Mouse (Mus musculus): Measurements from ENCODE around the gene Cx3cr1. TPM values are rescaled to one million over a fixed set of nuclear protein-coding genes. Genes with fewer than 3 reads are reported as not detected.

Cx3cr1 gene
- polyA plus RNA-seq, 1 experiment from 2014 or later, result 4.5 TPM

- Histone ChIP-seq H3K9me3 (replicated peaks; ENCODE audit: low read length) (no peaks in the 10 kb centered on the region), H3K36me3 (ENCODE audit: insufficient read depth, low read length) (no peaks in the 10 kb centered on the region), H3K4me1 (replicated peaks; ENCODE audit: insufficient read depth, low read length) (0 out of 2 replicates have a peak, but pooled peaks cover 3% of the 10 kb centered on the region), H3K4me2 (ENCODE audit: low read length) (no peak overlapping the region), H3K4me3 (replicated peaks; ENCODE audit: low read depth, low read length) (no peak overlapping the region), H3K27ac (no peak overlapping the region), H3K9ac (ENCODE audit: low read depth, low read length) (no peak overlapping the region), H3K27me3 (ENCODE audit: insufficient read depth, low read length) (no peaks in the 10 kb centered on the region)
- no peak for ATAC-seq (replicated peaks; ENCODE audit: low FRiP score, low read depth)
- WGBS, result 69% methylated on average over 5 of the region's 5 CpGs
- DNase-seq (ENCODE audit: low spot score), result no peak
- no peak for TF ChIP-seq CTCF (IDR thresholded peaks at IDR 0.05; ENCODE audit: low read depth)
Measured at GRCm38 (mm10) chr9:120000761-120001160, 68.9 kb downstream of the Cx3cr1 start.

DNA sequence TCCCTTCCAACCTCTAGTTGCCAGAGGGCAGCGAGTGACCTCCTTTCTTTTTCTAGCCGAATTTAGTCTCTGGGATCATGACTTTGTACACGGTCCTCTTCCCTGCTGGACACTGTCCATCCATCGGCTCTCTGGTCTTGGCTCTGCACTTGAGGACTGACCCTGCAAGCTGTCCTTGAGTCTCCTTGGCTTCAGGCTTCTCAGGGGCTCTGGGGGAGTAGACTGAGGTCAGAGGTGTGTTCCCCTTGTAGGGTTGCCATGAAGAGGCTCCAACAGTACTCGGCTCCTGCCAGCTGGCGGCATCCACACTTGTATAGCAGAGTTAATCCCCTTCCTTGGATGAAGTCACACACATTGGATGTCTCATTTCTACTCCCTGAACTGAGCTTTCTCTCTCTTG lies 70.0 kb downstream of the Cx3cr1 start:
- no peak for TF ChIP-seq CTCF (IDR thresholded peaks at IDR 0.05; ENCODE audit: low read depth)
- 69% methylated on average over 6 of the region's 6 CpGs for whole genome bisulfite sequencing

GRCm38 (mm10) chr9:119998776-119999175 lies 70.9 kb downstream of the Cx3cr1 start:
- Histone ChIP-seq H3K4me1 (replicated peaks; ENCODE audit: insufficient read depth, low read length) (0 out of 2 replicates have a peak, but pooled peaks cover 3% of the 10 kb centered on the region), H3K4me3 (replicated peaks; ENCODE audit: low read depth, low read length) (no peak overlapping the region), H3K27ac (no peak overlapping the region), H3K36me3 (ENCODE audit: insufficient read depth, low read length) (no peaks in the 10 kb centered on the region), H3K9me3 (replicated peaks; ENCODE audit: low read length) (no peaks in the 10 kb centered on the region), H3K9ac (ENCODE audit: low read depth, low read length) (no peak overlapping the region), H3K27me3 (ENCODE audit: insufficient read depth, low read length) (no peaks in the 10 kb centered on the region), H3K4me2 (ENCODE audit: low read length) (no peak overlapping the region)
- no peak for TF ChIP-seq CTCF (IDR thresholded peaks at IDR 0.05; ENCODE audit: low read depth)
- no peak for DNase-seq (ENCODE audit: low spot score)
- 58% methylated on average over 1 of the region's 1 CpGs for WGBS
- ATAC-seq (replicated peaks; ENCODE audit: low FRiP score, low read depth), result no peak

More for the DNA sequence above, 70.0 kb downstream of the Cx3cr1 start:
- H3K4me2 ChIP-seq (ENCODE audit: low read length), result no peak overlapping the region
- ATAC-seq (replicated peaks; ENCODE audit: low FRiP score, low read depth), result no peak
- H3K27ac ChIP-seq, result no peak overlapping the region
- no peak overlapping the region for H3K9ac ChIP-seq (ENCODE audit: low read depth, low read length)
- no peaks in the 10 kb centered on the region for H3K9me3 ChIP-seq (replicated peaks; ENCODE audit: low read length)
- DNase-seq (ENCODE audit: low spot score), result no peak
- 0 out of 2 replicates have a peak, but pooled peaks cover 3% of the 10 kb centered on the region for H3K4me1 ChIP-seq (replicated peaks; ENCODE audit: insufficient read depth, low read length)
- no peaks in the 10 kb centered on the region for H3K36me3 ChIP-seq (ENCODE audit: insufficient read depth, low read length)
- no peaks in the 10 kb centered on the region for H3K27me3 ChIP-seq (ENCODE audit: insufficient read depth, low read length)
- no peak overlapping the region for H3K4me3 ChIP-seq (replicated peaks; ENCODE audit: low read depth, low read length)

GRCm38 (mm10) chr9:119996080-119996479 lies 73.6 kb downstream of the Cx3cr1 start:
- Histone ChIP-seq H3K36me3 (ENCODE audit: insufficient read depth, low read length) (no peaks in the 10 kb centered on the region), H3K27ac (no peak overlapping the region), H3K4me1 (replicated peaks; ENCODE audit: insufficient read depth, low read length) (no peaks in the 10 kb centered on the region), H3K4me3 (replicated peaks; ENCODE audit: low read depth, low read length) (no peak overlapping the region), H3K27me3 (ENCODE audit: insufficient read depth, low read length) (no peaks in the 10 kb centered on the region), H3K4me2 (ENCODE audit: low read length) (no peak overlapping the region), H3K9ac (ENCODE audit: low read depth, low read length) (no peak overlapping the region), H3K9me3 (replicated peaks; ENCODE audit: low read length) (no peaks in the 10 kb centered on the region)
- ATAC-seq (replicated peaks; ENCODE audit: low FRiP score, low read depth) (no peak), DNase-seq (ENCODE audit: low spot score) (no peak)
- 80% methylated on average over 4 of the region's 4 CpGs for whole genome bisulfite sequencing
- no peak for TF ChIP-seq CTCF (IDR thresholded peaks at IDR 0.05; ENCODE audit: low read depth)

- H3K4me1 ChIP-seq (replicated peaks; ENCODE audit: insufficient read depth, low read length), result no peaks in the 10 kb centered on the region
- DNase-seq (ENCODE audit: low spot score) (no peak), ATAC-seq (replicated peaks; ENCODE audit: low FRiP score, low read depth) (no peak)
- TF ChIP-seq CTCF (IDR thresholded peaks at IDR 0.05; ENCODE audit: low read depth), result no peak
- WGBS, result 60% methylated on average over 7 of the region's 7 CpGs
- no peak overlapping the region for H3K27ac ChIP-seq
- H3K4me2 ChIP-seq (ENCODE audit: low read length), result no peak overlapping the region
- H3K9ac ChIP-seq (ENCODE audit: low read depth, low read length), result no peak overlapping the region
- no peaks in the 10 kb centered on the region for H3K36me3 ChIP-seq (ENCODE audit: insufficient read depth, low read length)
- H3K4me3 ChIP-seq (replicated peaks; ENCODE audit: low read depth, low read length), result no peak overlapping the region
- H3K27me3 ChIP-seq (ENCODE audit: insufficient read depth, low read length), result no peaks in the 10 kb centered on the region
- no peaks in the 10 kb centered on the region for H3K9me3 ChIP-seq (replicated peaks; ENCODE audit: low read length)
Measured at GRCm38 (mm10) chr9:119994207-119994606, 75.5 kb downstream of the Cx3cr1 start.

DNA sequence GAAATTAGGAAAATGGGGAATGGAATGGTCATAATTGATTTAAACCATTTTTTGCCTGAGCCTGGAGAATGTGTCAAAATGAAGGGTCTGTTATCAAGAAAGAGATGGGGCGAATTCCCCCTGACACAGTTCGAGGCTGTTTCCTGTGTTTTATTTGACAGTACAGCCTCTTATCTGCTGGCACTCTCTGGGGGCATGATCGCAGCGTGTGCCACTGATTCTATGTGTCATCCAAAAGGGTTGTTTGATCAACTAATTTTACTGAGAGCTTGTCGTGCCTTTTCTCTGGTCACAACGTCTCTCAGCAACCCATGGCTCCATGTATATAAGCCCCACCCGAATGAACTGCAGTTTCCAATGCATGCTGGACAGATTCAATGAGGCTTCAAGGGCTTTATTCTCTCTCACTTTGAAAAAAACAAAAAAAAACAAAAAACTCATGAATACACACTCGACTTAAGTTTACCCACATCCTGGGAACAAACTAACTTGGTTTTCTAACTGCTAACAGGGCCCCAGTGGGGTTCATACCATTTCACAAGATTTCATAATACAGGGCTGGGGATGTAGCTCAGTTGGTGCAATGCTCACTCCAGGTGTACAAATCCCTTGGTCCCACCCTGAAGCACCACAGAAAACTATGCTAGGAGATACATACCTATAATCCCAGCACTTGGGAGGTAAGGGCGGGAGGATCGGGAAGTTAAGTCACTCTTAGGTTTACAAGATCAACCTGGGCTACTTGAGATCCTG lies 76.4 kb downstream of the Cx3cr1 start:
- H3K9me3 ChIP-seq (replicated peaks; ENCODE audit: low read length), result no peaks in the 10 kb centered on the region
- H3K4me1 ChIP-seq (replicated peaks; ENCODE audit: insufficient read depth, low read length), result no peaks in the 10 kb centered on the region
- no peak overlapping the region for H3K9ac ChIP-seq (ENCODE audit: low read depth, low read length)
- H3K27ac ChIP-seq, result no peak overlapping the region
- ATAC-seq (replicated peaks; ENCODE audit: low FRiP score, low read depth) (no peak), DNase-seq (ENCODE audit: low spot score) (no peak)
- no peaks in the 10 kb centered on the region for H3K36me3 ChIP-seq (ENCODE audit: insufficient read depth, low read length)
- no peak overlapping the region for H3K4me2 ChIP-seq (ENCODE audit: low read length)
- H3K27me3 ChIP-seq (ENCODE audit: insufficient read depth, low read length), result no peaks in the 10 kb centered on the region
- WGBS, result 72% methylated on average over 10 of the region's 10 CpGs
- no peak for TF ChIP-seq CTCF (IDR thresholded peaks at IDR 0.05; ENCODE audit: low read depth)
- H3K4me3 ChIP-seq (replicated peaks; ENCODE audit: low read depth, low read length), result no peak overlapping the region

Data from kidney, postnatal 0 days (tissue).